Mouse (Mus musculus) heart, embryonic 13.5 days (tissue): Measurements from ENCODE around the gene Arhgap31. TPM values are rescaled to one million over a fixed set of nuclear protein-coding genes. Genes with fewer than 3 reads are reported as not detected.
"Not testable (repeated sequence)": the region's sequence is repeated elsewhere in the genome, so short reads cannot be mapped to it uniquely, and the experiment has no call there.

Source experiments
- ATAC-seq: fragments of 200-750 bp; cut with Nextera tagmentation; 2 replicates; pipeline ENCODE4 v1.8.0; 2017; ENCODE audit warnings: moderate TSS enrichment; ENCODE audit not compliant: insufficient number of reproducible peaks, low FRiP score, low TSS enrichment; ENCODE audit errors: extremely low read depth
- H3K27ac ChIP-seq: fragments of 300-500 bp; sonication (generic); replicated peaks from 2 replicates; pipeline ENCODE4 v1.5.1; 2015; ENCODE audit warnings: moderate library complexity, mild to moderate bottlenecking, inconsistent platforms
- H3K27me3 ChIP-seq: fragments of 300-500 bp; sonication (generic); replicated peaks from 2 replicates; pipeline ENCODE4 v1.6.1; 2015; ENCODE audit warnings: mild to moderate bottlenecking, inconsistent platforms
- H3K36me3 ChIP-seq: fragments of 300-500 bp; sonication (generic); 2 replicates; pipeline ENCODE4 v1.6.1; 2015; ENCODE audit warnings: mild to moderate bottlenecking, inconsistent platforms
- H3K4me1 ChIP-seq: fragments of 300-500 bp; sonication (generic); 2 replicates; pipeline ENCODE4 v1.6.1; 2015; ENCODE audit warnings: inconsistent platforms
- H3K4me2 ChIP-seq: fragments of 300-500 bp; sonication (generic); 2 replicates; pipeline ENCODE4 v1.6.1; 2015; ENCODE audit warnings: inconsistent platforms, mild to moderate bottlenecking, moderate library complexity
- H3K4me3 ChIP-seq: fragments of 300-500 bp; sonication (generic); 2 replicates; pipeline ENCODE4 v1.5.1; 2015; ENCODE audit warnings: moderate library complexity, mild to moderate bottlenecking, inconsistent platforms
- H3K9ac ChIP-seq: fragments of 300-500 bp; sonication (generic); 2 replicates; pipeline ENCODE4 v1.6.1; 2015; ENCODE audit warnings: inconsistent platforms, mild to moderate bottlenecking, moderate library complexity
- H3K9me3 ChIP-seq: fragments of 300-500 bp; sonication (generic); 2 replicates; pipeline ENCODE4 v1.6.1; 2016; ENCODE audit warnings: inconsistent platforms
- WGBS: fragments of 180-500 bp; shearing (Covaris S2); methylation state at CpG from one replicate; pipeline ENCODE4 v1.1.7; 2015; ENCODE audit warnings: mixed read lengths; 5-methylcytosine and 5-hydroxymethylcytosine counted together
- polyA plus RNA-seq: library from polyadenylated mRNA; unstranded; fragments of >200 nt; fragmentation: Nextera tagmentation; extraction: Ambion mirVana; gene quantifications from 2 replicates; pipeline ENCODE4 v1.2.1, GENCODE M21; 2015

Gene Arhgap31
- polyA plus RNA-seq, 1 experiment from 2014 or later = 27.9 TPM

DNA sequence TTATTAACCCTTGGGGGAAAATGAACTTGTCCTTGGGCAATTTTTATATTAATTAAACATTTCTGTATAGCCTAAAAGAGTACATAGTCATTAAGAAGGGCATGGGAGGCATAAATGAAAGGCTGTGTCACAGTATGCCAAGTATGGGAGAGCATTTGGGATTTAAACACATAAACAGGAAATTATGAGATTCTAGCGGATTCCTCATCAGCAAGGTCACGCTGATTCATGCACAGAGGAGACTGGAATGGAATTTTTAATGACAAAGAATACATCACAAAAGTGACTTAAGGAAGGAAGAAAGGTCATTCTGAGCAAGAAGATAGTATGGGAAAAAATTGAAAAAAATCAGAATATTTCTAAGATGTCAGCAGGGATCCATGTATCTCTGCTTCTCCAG, 31.8 kb downstream of the Arhgap31 start:
- no peak for ATAC-seq

GRCm38 (mm10) chr16:38679431-38680021, 33.5 kb downstream of the Arhgap31 start:
- Histone ChIP-seq H3K27me3 (no peaks in the 10 kb centered on the region), H3K9me3 (no peaks in the 10 kb centered on the region), H3K9ac (peak overlapping the region; percentile 50), H3K4me1 (peaks cover 65% of the 10 kb centered on the region), H3K27ac (peak overlapping the region; percentile 53), H3K36me3 (peaks cover 12% of the 10 kb centered on the region), H3K4me3 (no peak overlapping the region), H3K4me2 (peak overlapping the region; percentile 29)
- ATAC-seq = no peak
- 43% methylated on average over 12 of the region's 12 CpGs for WGBS

More for the DNA sequence above, 31.8 kb downstream of the Arhgap31 start:
- peaks cover 47% of the 10 kb centered on the region for H3K4me1 ChIP-seq
- H3K4me3 ChIP-seq = no peak overlapping the region
- no peak overlapping the region for H3K27ac ChIP-seq
- peaks cover 20% of the 10 kb centered on the region for H3K36me3 ChIP-seq
- no peak overlapping the region for H3K9ac ChIP-seq
- H3K4me2 ChIP-seq = no peak overlapping the region
- 85% methylated on average over 2 of the region's 2 CpGs for WGBS
- H3K27me3 ChIP-seq = no peaks in the 10 kb centered on the region
- no peaks in the 10 kb centered on the region for H3K9me3 ChIP-seq

- Histone ChIP-seq H3K4me3 (no peak overlapping the region), H3K36me3 (peaks cover 16% of the 10 kb centered on the region), H3K27me3 (no peaks in the 10 kb centered on the region), H3K9ac (no peak overlapping the region), H3K4me2 (no peak overlapping the region), H3K9me3 (no peaks in the 10 kb centered on the region), H3K4me1 (peaks cover 72% of the 10 kb centered on the region), H3K27ac (peak overlapping the region; percentile 53; the same call in 1 of the 2 replicates)
- WGBS = 79% methylated on average over 8 of the region's 8 CpGs
- no peak for ATAC-seq
Measured at GRCm38 (mm10) chr16:38678853-38679252, 34.2 kb downstream of the Arhgap31 start.

- H3K9me3 ChIP-seq, H3K9ac ChIP-seq, H3K27me3 ChIP-seq, H3K27ac ChIP-seq, H3K4me2 ChIP-seq, ATAC-seq, H3K4me3 ChIP-seq: not testable (repeated sequence)
- peaks cover 73% of the 10 kb centered on the region for H3K4me1 ChIP-seq
- H3K36me3 ChIP-seq = peaks cover 23% of the 10 kb centered on the region
- WGBS = 64% methylated on average over 2 of the region's 2 CpGs
Measured at GRCm38 (mm10) chr16:38677941-38678340, 35.1 kb downstream of the Arhgap31 start.

- Histone ChIP-seq H3K4me2 (no peak overlapping the region), H3K4me1 (peaks cover 73% of the 10 kb centered on the region), H3K9me3 (no peaks in the 10 kb centered on the region), H3K36me3 (peaks cover 23% of the 10 kb centered on the region), H3K27ac (no peak overlapping the region), H3K4me3 (no peak overlapping the region), H3K9ac (no peak overlapping the region), H3K27me3 (no peaks in the 10 kb centered on the region)
- ATAC-seq = no peak
- WGBS = 87% methylated on average over 6 of the region's 6 CpGs
Measured at GRCm38 (mm10) chr16:38677171-38677570, 35.9 kb downstream of the Arhgap31 start.

DNA sequence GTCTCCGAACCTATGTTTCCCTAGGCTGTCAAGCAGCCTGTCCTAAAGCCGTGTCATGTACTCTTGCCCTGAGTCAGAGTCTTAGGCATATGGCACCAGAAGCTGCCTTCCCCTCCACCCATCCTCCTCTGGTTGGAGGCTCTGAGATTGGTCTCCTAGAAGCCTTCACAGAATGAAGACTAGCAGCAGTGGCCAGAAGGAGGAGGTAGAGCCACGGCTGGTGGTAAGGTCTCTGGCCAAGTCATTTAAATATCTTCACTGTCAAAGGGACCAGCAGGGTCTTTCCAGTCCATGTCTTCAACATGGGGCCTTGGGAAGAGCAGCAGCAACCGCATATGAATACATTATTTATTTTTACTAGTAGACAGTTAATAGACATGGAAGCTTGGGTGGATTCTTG, 36.4 kb downstream of the Arhgap31 start:
- Histone ChIP-seq H3K4me2 (no peak overlapping the region), H3K9ac (no peak overlapping the region), H3K4me3 (no peak overlapping the region), H3K27ac (no peak overlapping the region), H3K4me1 (peaks cover 74% of the 10 kb centered on the region), H3K9me3 (no peaks in the 10 kb centered on the region), H3K27me3 (no peaks in the 10 kb centered on the region), H3K36me3 (peaks cover 23% of the 10 kb centered on the region)
- ATAC-seq = no peak
- 92% methylated on average over 4 of the region's 4 CpGs for WGBS

- no peak overlapping the region for H3K9ac ChIP-seq
- no peak overlapping the region for H3K4me3 ChIP-seq
- H3K36me3 ChIP-seq = peaks cover 23% of the 10 kb centered on the region
- H3K27me3 ChIP-seq = no peaks in the 10 kb centered on the region
- H3K4me1 ChIP-seq = peaks cover 81% of the 10 kb centered on the region
- 0 out of 2 replicates have a peak overlapping the region, but pooled peaks have one; percentile 39 for H3K27ac ChIP-seq
- no peak overlapping the region for H3K4me2 ChIP-seq
- ATAC-seq = no peak
- WGBS = 63% methylated on average over 9 of the region's 9 CpGs
- H3K9me3 ChIP-seq = no peaks in the 10 kb centered on the region
Measured at GRCm38 (mm10) chr16:38675600-38676335, 37.3 kb downstream of the Arhgap31 start.

DNA sequence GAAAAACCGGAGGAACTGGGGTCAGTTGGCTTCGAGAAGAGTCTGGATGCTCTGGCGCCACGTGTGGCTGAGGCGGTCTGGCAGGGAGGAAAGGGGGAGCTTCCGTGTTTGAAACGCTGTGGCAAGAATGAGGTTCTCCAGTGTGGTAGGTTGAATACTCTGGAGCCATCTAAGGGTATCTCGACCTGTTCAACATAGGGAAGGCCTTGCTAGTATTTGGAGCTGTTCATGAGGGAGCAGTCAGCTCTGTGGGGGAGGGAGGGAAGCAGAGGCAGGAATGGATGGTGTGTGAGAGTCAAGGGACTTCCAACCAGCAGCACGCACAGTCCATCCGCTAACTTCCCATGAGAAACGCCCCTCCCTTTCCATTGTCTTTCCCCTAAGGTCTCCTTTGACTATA, 38.2 kb downstream of the Arhgap31 start:
- no peak overlapping the region for H3K4me2 ChIP-seq
- H3K36me3 ChIP-seq = peaks cover 23% of the 10 kb centered on the region
- no peak for ATAC-seq
- peaks cover 82% of the 10 kb centered on the region for H3K4me1 ChIP-seq
- no peaks in the 10 kb centered on the region for H3K27me3 ChIP-seq
- no peak overlapping the region for H3K4me3 ChIP-seq
- 70% methylated on average over 11 of the region's 11 CpGs for WGBS
- H3K9ac ChIP-seq = no peak overlapping the region
- no peak overlapping the region for H3K27ac ChIP-seq
- no peaks in the 10 kb centered on the region for H3K9me3 ChIP-seq

GRCm38 (mm10) chr16:38673511-38673910, 39.6 kb downstream of the Arhgap31 start:
- Histone ChIP-seq H3K9me3 (no peaks in the 10 kb centered on the region), H3K4me3 (no peak overlapping the region), H3K36me3 (peaks cover 23% of the 10 kb centered on the region), H3K4me2 (0 out of 2 replicates have a peak overlapping the region, but pooled peaks have one; percentile 45), H3K27me3 (no peaks in the 10 kb centered on the region), H3K9ac (peak overlapping the region; percentile 44; the same call in 1 of the 2 replicates), H3K4me1 (peaks cover 83% of the 10 kb centered on the region), H3K27ac (peak overlapping the region; percentile 84)
- no peak; the same call in 1 of the 2 replicates for ATAC-seq
- WGBS = 54% methylated on average over 15 of the region's 15 CpGs

DNA sequence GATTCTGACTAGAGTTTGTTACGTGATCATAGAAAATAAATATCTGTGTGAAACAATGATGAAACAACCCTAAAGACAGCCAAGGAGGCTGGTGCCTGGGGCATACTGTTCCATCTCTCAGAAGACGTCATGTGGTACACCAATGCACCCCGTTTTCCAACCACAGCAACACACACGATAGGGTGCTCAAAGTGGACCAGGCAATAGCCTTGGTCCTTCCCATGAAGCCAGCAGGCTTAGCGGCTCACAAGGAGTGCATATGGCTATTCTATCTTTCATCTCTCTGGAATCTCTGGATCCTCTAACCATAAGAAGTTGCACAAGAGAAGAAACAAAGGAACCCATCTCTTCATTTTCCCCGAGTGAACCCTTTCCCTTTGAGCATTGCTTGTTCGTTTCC, 40.1 kb downstream of the Arhgap31 start:
- H3K4me2 ChIP-seq = peak overlapping the region; percentile 45
- no peak for ATAC-seq
- H3K4me3 ChIP-seq = no peak overlapping the region
- H3K9me3 ChIP-seq = no peaks in the 10 kb centered on the region
- peaks cover 84% of the 10 kb centered on the region for H3K4me1 ChIP-seq
- H3K27me3 ChIP-seq = no peaks in the 10 kb centered on the region
- WGBS = 46% methylated on average over 7 of the region's 7 CpGs
- H3K9ac ChIP-seq = 0 out of 2 replicates have a peak overlapping the region, but pooled peaks have one; percentile 16
- H3K36me3 ChIP-seq = peaks cover 23% of the 10 kb centered on the region
- peak overlapping the region; percentile 84 for H3K27ac ChIP-seq

- H3K9me3 ChIP-seq = no peaks in the 10 kb centered on the region
- H3K4me1 ChIP-seq = peaks cover 90% of the 10 kb centered on the region
- peak overlapping the region; percentile 45 for H3K4me2 ChIP-seq
- ATAC-seq = no peak; the same call in 1 of the 2 replicates
- no peaks in the 10 kb centered on the region for H3K27me3 ChIP-seq
- H3K4me3 ChIP-seq = peak overlapping the region; percentile 3; the same call in 1 of the 2 replicates
- peak overlapping the region; percentile 84 for H3K27ac ChIP-seq
- WGBS = 17% methylated on average over 5 of the region's 5 CpGs
- 0 out of 2 replicates have a peak overlapping the region, but pooled peaks have one; percentile 37 for H3K9ac ChIP-seq
- peaks cover 23% of the 10 kb centered on the region for H3K36me3 ChIP-seq
Measured at GRCm38 (mm10) chr16:38672370-38672769, 40.7 kb downstream of the Arhgap31 start.
